Mouse (Mus musculus): ENCODE measurements around the gene Troap. TPM values are rescaled to one million over a fixed set of nuclear protein-coding genes. Genes with fewer than 3 reads are reported as not detected.
"Not testable (repeated sequence)": the region's sequence is repeated elsewhere in the genome, so short reads cannot be mapped to it uniquely, and the experiment has no call there.

Gene Troap
- polyA plus RNA-seq, 1 experiment from 2014 or later: 8.4 TPM

- H3K36me3 ChIP-seq; H3K27me3 ChIP-seq; H3K9ac ChIP-seq; H3K4me2 ChIP-seq; H3K4me3 ChIP-seq; H3K27ac ChIP-seq; H3K9me3 ChIP-seq; H3K4me1 ChIP-seq (replicated peaks); ATAC-seq (ENCODE audit: low FRiP score): not testable (repeated sequence)
- 90% methylated on average over 6 of the region's 6 CpGs for WGBS
Measured at GRCm38 (mm10) chr15:99045734-99046133, 28.6 kb upstream of the Troap start.

- no peaks in the 10 kb centered on the region for H3K9me3 ChIP-seq
- no peak overlapping the region for H3K9ac ChIP-seq
- no peak overlapping the region for H3K4me3 ChIP-seq
- no peak overlapping the region for H3K27ac ChIP-seq
- ATAC-seq (ENCODE audit: low FRiP score): no peak
- H3K4me1 ChIP-seq (replicated peaks): peaks cover 19% of the 10 kb centered on the region
- no peaks in the 10 kb centered on the region for H3K36me3 ChIP-seq
- H3K27me3 ChIP-seq: peaks cover 35% of the 10 kb centered on the region
- WGBS: 32% methylated on average over 13 of the region's 13 CpGs
- H3K4me2 ChIP-seq: no peak overlapping the region
Measured at GRCm38 (mm10) chr15:99049473-99050253, 24.7 kb upstream of the Troap start.

GRCm38 (mm10) chr15:99053373-99053772 is 21.0 kb upstream of the Troap start:
- Histone ChIP-seq H3K27me3 (peaks cover 72% of the 10 kb centered on the region), H3K4me3 (no peak overlapping the region), H3K4me1 (replicated peaks) (peaks cover 45% of the 10 kb centered on the region), H3K4me2 (peak overlapping the region; percentile 15), H3K9ac (0 out of 2 replicates have a peak overlapping the region, but pooled peaks have one; percentile 5), H3K36me3 (no peaks in the 10 kb centered on the region), H3K27ac (peak overlapping the region; percentile 52), H3K9me3 (no peaks in the 10 kb centered on the region)
- ATAC-seq (ENCODE audit: low FRiP score): no peak
- WGBS: 10% methylated on average over 9 of the region's 9 CpGs

GRCm38 (mm10) chr15:99055040-99055439 is 19.3 kb upstream of the Troap start, which contains the start of gene Prph:
Gene Prph (plus strand): TSS chr15:99055174.
- Histone ChIP-seq H3K36me3 (no peaks in the 10 kb centered on the region), H3K9me3 (no peaks in the 10 kb centered on the region), H3K27ac (peak within 1 kb of the TSS; percentile 52; the same call in 1 of the 2 replicates), H3K4me2 (peak within 1 kb of the TSS; percentile 63), H3K27me3 (peaks cover 88% of the 10 kb centered on the region), H3K9ac (peak within 1 kb of the TSS; percentile 63), H3K4me3 (peak within 1 kb of the TSS; percentile 42), H3K4me1 (replicated peaks) (peaks cover 45% of the 10 kb centered on the region)
- ATAC-seq (ENCODE audit: low FRiP score): peak; percentile 53; the same call in 1 of the 2 replicates
- under 1% methylated on average over 29 of the region's 30 CpGs for WGBS

GRCm38 (mm10) chr15:99055511-99055961 is 18.8 kb upstream of the Troap start:
- H3K9me3 ChIP-seq: no peaks in the 10 kb centered on the region
- H3K27ac ChIP-seq: no peak overlapping the region
- peaks cover 45% of the 10 kb centered on the region for H3K4me1 ChIP-seq (replicated peaks)
- peak overlapping the region; percentile 63 for H3K9ac ChIP-seq
- H3K36me3 ChIP-seq: no peaks in the 10 kb centered on the region
- peak overlapping the region; percentile 42 for H3K4me3 ChIP-seq
- peaks cover 89% of the 10 kb centered on the region for H3K27me3 ChIP-seq
- H3K4me2 ChIP-seq: peak overlapping the region; percentile 63
- ATAC-seq (ENCODE audit: low FRiP score): no peak
- WGBS: under 1% methylated on average over 29 of the region's 37 CpGs

GRCm38 (mm10) chr15:99056332-99056731 is 18.0 kb upstream of the Troap start:
- Histone ChIP-seq H3K4me1 (replicated peaks) (peaks cover 45% of the 10 kb centered on the region), H3K36me3 (no peaks in the 10 kb centered on the region), H3K4me3 (peak overlapping the region; percentile 42), H3K9me3 (no peaks in the 10 kb centered on the region), H3K9ac (peak overlapping the region; percentile 63; the same call in 1 of the 2 replicates), H3K27ac (no peak overlapping the region), H3K4me2 (peak overlapping the region; percentile 63; the same call in 1 of the 2 replicates), H3K27me3 (peaks cover 93% of the 10 kb centered on the region)
- 4% methylated on average over 14 of the region's 14 CpGs for WGBS
- no peak for ATAC-seq (ENCODE audit: low FRiP score)

- ATAC-seq (ENCODE audit: low FRiP score): no peak
- Histone ChIP-seq H3K36me3 (no peaks in the 10 kb centered on the region), H3K27me3 (peaks cover 37% of the 10 kb centered on the region), H3K27ac (no peak overlapping the region), H3K9ac (no peak overlapping the region), H3K4me1 (replicated peaks) (no peaks in the 10 kb centered on the region), H3K4me2 (no peak overlapping the region), H3K9me3 (no peaks in the 10 kb centered on the region), H3K4me3 (no peak overlapping the region)
- 85% methylated on average over 12 of the region's 12 CpGs for WGBS
Measured at GRCm38 (mm10) chr15:99065557-99066165, 8.7 kb upstream of the Troap start.

- WGBS: 94% methylated on average over 1 of the region's 1 CpGs
Measured at GRCm38 (mm10) chr15:99071988-99072387, 2.4 kb upstream of the Troap start.

GRCm38 (mm10) chr15:99074600-99075333 is 392 bp downstream of the Troap start:
- Histone ChIP-seq H3K9me3 (no peaks in the 10 kb centered on the region), H3K4me3 (peak overlapping the region; percentile 53), H3K27ac (peak overlapping the region; percentile 98), H3K27me3 (no peaks in the 10 kb centered on the region), H3K4me2 (peak overlapping the region; percentile 90), H3K36me3 (no peaks in the 10 kb centered on the region), H3K4me1 (replicated peaks) (peaks cover 17% of the 10 kb centered on the region), H3K9ac (peak overlapping the region; percentile 86)
- ATAC-seq (ENCODE audit: low FRiP score): peak; percentile 99
- WGBS: under 1% methylated on average over 44 of the region's 44 CpGs

More at GRCm38 (mm10) chr15:99071988-99072387, 2.4 kb upstream of the Troap start:
- H3K9me3 ChIP-seq: no peaks in the 10 kb centered on the region
- H3K4me3 ChIP-seq: no peak overlapping the region
- peaks cover 17% of the 10 kb centered on the region for H3K4me1 ChIP-seq (replicated peaks)
- no peak overlapping the region for H3K4me2 ChIP-seq
- peaks cover 13% of the 10 kb centered on the region for H3K27me3 ChIP-seq
- no peak overlapping the region for H3K9ac ChIP-seq
- no peak for ATAC-seq (ENCODE audit: low FRiP score)
- no peak overlapping the region for H3K27ac ChIP-seq
- no peaks in the 10 kb centered on the region for H3K36me3 ChIP-seq

- Histone ChIP-seq H3K4me1 (replicated peaks) (peaks cover 17% of the 10 kb centered on the region), H3K4me2 (peak overlapping the region; percentile 90), H3K9ac (peak overlapping the region; percentile 24; the same call in 1 of the 2 replicates), H3K4me3 (peak overlapping the region; percentile 53; the same call in 1 of the 2 replicates)
- H3K9me3 ChIP-seq; H3K27ac ChIP-seq; H3K36me3 ChIP-seq; ATAC-seq (ENCODE audit: low FRiP score); H3K27me3 ChIP-seq: not testable (repeated sequence)
- 99% methylated on average over 3 of the region's 3 CpGs for WGBS
Measured at GRCm38 (mm10) chr15:99076011-99076410, 1.6 kb downstream of the Troap start.

GRCm38 (mm10) chr15:99078181-99078910 is 4.0 kb downstream of the Troap start:
- H3K27me3 ChIP-seq: peaks cover 3% of the 10 kb centered on the region; the same call in 1 of the 2 replicates
- no peak for ATAC-seq (ENCODE audit: low FRiP score)
- no peaks in the 10 kb centered on the region; the same call in 1 of the 2 replicates for H3K36me3 ChIP-seq
- H3K4me3 ChIP-seq: no peak overlapping the region
- no peak overlapping the region for H3K27ac ChIP-seq
- H3K4me2 ChIP-seq: no peak overlapping the region
- no peaks in the 10 kb centered on the region for H3K9me3 ChIP-seq
- peaks cover 17% of the 10 kb centered on the region for H3K4me1 ChIP-seq (replicated peaks)
- 81% methylated on average over 14 of the region's 15 CpGs for WGBS
- H3K9ac ChIP-seq: 0 out of 2 replicates have a peak overlapping the region, but pooled peaks have one; percentile 13

Measured in hindbrain, embryonic 13.5 days (tissue).